Mouse (Mus musculus): ENCODE data around the gene Mtap. TPM values are rescaled to one million over a fixed set of nuclear protein-coding genes. Genes with fewer than 3 reads are reported as not detected.

Gene Mtap
- polyA plus RNA-seq (2014; fragmentation: Nextera tagmentation; extraction: Ambion mirVana), result 103 and 110 TPM in 2 replicates

- DNase-seq (ENCODE audit: low spot score), result peak; percentile 90
- WGBS, result under 1% methylated on average over 31 of the region's 31 CpGs
- H3K27ac ChIP-seq (ENCODE audit: low read depth, low read length), result peak within 1 kb of the TSS; percentile 66
Measured at GRCm38 (mm10) chr4:89136906-89137541, at the start of gene Mtap. Gene Mtap (plus strand): TSS chr4:89137122.

GRCm38 (mm10) chr4:89089110-89089509 is 47.8 kb upstream of the Mtap start:
- DNase-seq (ENCODE audit: low spot score), result no peak
- Histone ChIP-seq H3K27ac (ENCODE audit: low read depth, low read length) (no peak overlapping the region), H3K36me3 (ENCODE audit: control insufficient read depth, insufficient read depth, low read length) (no peaks in the 10 kb centered on the region), H3K4me3 (ENCODE audit: low read depth, low read length) (no peak overlapping the region), H3K9ac (ENCODE audit: low read length) (no peak overlapping the region), H3K4me2 (ENCODE audit: low read depth, low read length, severe bottlenecking) (no peak overlapping the region), H3K9me3 (ENCODE audit: control insufficient read depth, low read length) (no peaks in the 10 kb centered on the region), H3K27me3 (ENCODE audit: control insufficient read depth, insufficient read depth, low read length) (no peaks in the 10 kb centered on the region), H3K4me1 (replicated peaks; ENCODE audit: control insufficient read depth, insufficient read depth, low read length) (no peaks in the 10 kb centered on the region)
- WGBS, result 93% methylated on average over 7 of the region's 7 CpGs
- ATAC-seq (replicated peaks; ENCODE audit: low FRiP score), result no peak

More at GRCm38 (mm10) chr4:89136906-89137541, at the start of gene Mtap:
- ATAC-seq (replicated peaks; ENCODE audit: low FRiP score), result peak; percentile 94
- no peaks in the 10 kb centered on the region; the same call in 1 of the 2 replicates for H3K36me3 ChIP-seq (ENCODE audit: control insufficient read depth, insufficient read depth, low read length)
- peak within 1 kb of the TSS; percentile 89 for H3K9ac ChIP-seq (ENCODE audit: low read length)
- H3K4me2 ChIP-seq (ENCODE audit: low read depth, low read length, severe bottlenecking), result peak within 1 kb of the TSS; percentile 72
- H3K9me3 ChIP-seq (ENCODE audit: control insufficient read depth, low read length), result no peaks in the 10 kb centered on the region
- H3K27me3 ChIP-seq (ENCODE audit: control insufficient read depth, insufficient read depth, low read length), result no peaks in the 10 kb centered on the region
- 0 out of 2 replicates have a peak, but pooled peaks cover 6% of the 10 kb centered on the region for H3K4me1 ChIP-seq (replicated peaks; ENCODE audit: control insufficient read depth, insufficient read depth, low read length)
- H3K4me3 ChIP-seq (ENCODE audit: low read depth, low read length), result peak within 1 kb of the TSS; percentile 82

GRCm38 (mm10) chr4:89090217-89090616 is 46.7 kb upstream of the Mtap start:
- Histone ChIP-seq H3K4me2 (ENCODE audit: low read depth, low read length, severe bottlenecking) (no peak overlapping the region), H3K27ac (ENCODE audit: low read depth, low read length) (no peak overlapping the region), H3K9me3 (ENCODE audit: control insufficient read depth, low read length) (no peaks in the 10 kb centered on the region), H3K36me3 (ENCODE audit: control insufficient read depth, insufficient read depth, low read length) (no peaks in the 10 kb centered on the region), H3K4me3 (ENCODE audit: low read depth, low read length) (no peak overlapping the region), H3K4me1 (replicated peaks; ENCODE audit: control insufficient read depth, insufficient read depth, low read length) (no peaks in the 10 kb centered on the region), H3K27me3 (ENCODE audit: control insufficient read depth, insufficient read depth, low read length) (no peaks in the 10 kb centered on the region), H3K9ac (ENCODE audit: low read length) (no peak overlapping the region)
- no peak for DNase-seq (ENCODE audit: low spot score)
- ATAC-seq (replicated peaks; ENCODE audit: low FRiP score), result no peak
- 64% methylated on average over 6 of the region's 6 CpGs for WGBS

GRCm38 (mm10) chr4:89092153-89092552 is 44.8 kb upstream of the Mtap start:
- Histone ChIP-seq H3K9me3 (ENCODE audit: control insufficient read depth, low read length) (no peaks in the 10 kb centered on the region), H3K27me3 (ENCODE audit: control insufficient read depth, insufficient read depth, low read length) (no peaks in the 10 kb centered on the region), H3K36me3 (ENCODE audit: control insufficient read depth, insufficient read depth, low read length) (no peaks in the 10 kb centered on the region), H3K4me2 (ENCODE audit: low read depth, low read length, severe bottlenecking) (no peak overlapping the region), H3K4me1 (replicated peaks; ENCODE audit: control insufficient read depth, insufficient read depth, low read length) (no peaks in the 10 kb centered on the region), H3K9ac (ENCODE audit: low read length) (no peak overlapping the region), H3K4me3 (ENCODE audit: low read depth, low read length) (no peak overlapping the region), H3K27ac (ENCODE audit: low read depth, low read length) (no peak overlapping the region)
- DNase-seq (ENCODE audit: low spot score), result no peak
- WGBS, result 84% methylated on average over 5 of the region's 5 CpGs
- ATAC-seq (replicated peaks; ENCODE audit: low FRiP score), result no peak

GRCm38 (mm10) chr4:89094773-89095172 is 42.1 kb upstream of the Mtap start:
- WGBS, result 97% methylated on average over 5 of the region's 5 CpGs
- H3K36me3 ChIP-seq (ENCODE audit: control insufficient read depth, insufficient read depth, low read length), result no peaks in the 10 kb centered on the region
- H3K4me1 ChIP-seq (replicated peaks; ENCODE audit: control insufficient read depth, insufficient read depth, low read length), result no peaks in the 10 kb centered on the region
- H3K27me3 ChIP-seq (ENCODE audit: control insufficient read depth, insufficient read depth, low read length), result no peaks in the 10 kb centered on the region
- no peak overlapping the region for H3K4me2 ChIP-seq (ENCODE audit: low read depth, low read length, severe bottlenecking)
- DNase-seq (ENCODE audit: low spot score) (no peak), ATAC-seq (replicated peaks; ENCODE audit: low FRiP score) (no peak)
- no peak overlapping the region for H3K27ac ChIP-seq (ENCODE audit: low read depth, low read length)
- H3K4me3 ChIP-seq (ENCODE audit: low read depth, low read length), result no peak overlapping the region
- no peaks in the 10 kb centered on the region for H3K9me3 ChIP-seq (ENCODE audit: control insufficient read depth, low read length)
- no peak overlapping the region for H3K9ac ChIP-seq (ENCODE audit: low read length)

GRCm38 (mm10) chr4:89098261-89098660 is 38.7 kb upstream of the Mtap start:
- no peaks in the 10 kb centered on the region for H3K9me3 ChIP-seq (ENCODE audit: control insufficient read depth, low read length)
- 69% methylated on average over 5 of the region's 5 CpGs for WGBS
- H3K4me3 ChIP-seq (ENCODE audit: low read depth, low read length), result no peak overlapping the region
- H3K27ac ChIP-seq (ENCODE audit: low read depth, low read length), result no peak overlapping the region
- H3K9ac ChIP-seq (ENCODE audit: low read length), result no peak overlapping the region
- ATAC-seq (replicated peaks; ENCODE audit: low FRiP score), result no peak
- no peaks in the 10 kb centered on the region for H3K4me1 ChIP-seq (replicated peaks; ENCODE audit: control insufficient read depth, insufficient read depth, low read length)
- H3K36me3 ChIP-seq (ENCODE audit: control insufficient read depth, insufficient read depth, low read length), result no peaks in the 10 kb centered on the region
- no peak for DNase-seq (ENCODE audit: low spot score)
- H3K27me3 ChIP-seq (ENCODE audit: control insufficient read depth, insufficient read depth, low read length), result no peaks in the 10 kb centered on the region
- no peak overlapping the region for H3K4me2 ChIP-seq (ENCODE audit: low read depth, low read length, severe bottlenecking)

- H3K4me2 ChIP-seq (ENCODE audit: low read depth, low read length, severe bottlenecking), result no peak overlapping the region
- H3K27ac ChIP-seq (ENCODE audit: low read depth, low read length), result no peak overlapping the region
- H3K9me3 ChIP-seq (ENCODE audit: control insufficient read depth, low read length), result no peaks in the 10 kb centered on the region
- DNase-seq (ENCODE audit: low spot score) (no peak), ATAC-seq (replicated peaks; ENCODE audit: low FRiP score) (no peak)
- no peaks in the 10 kb centered on the region for H3K27me3 ChIP-seq (ENCODE audit: control insufficient read depth, insufficient read depth, low read length)
- 31% methylated on average over 3 of the region's 3 CpGs for WGBS
- H3K4me1 ChIP-seq (replicated peaks; ENCODE audit: control insufficient read depth, insufficient read depth, low read length), result no peaks in the 10 kb centered on the region
- H3K9ac ChIP-seq (ENCODE audit: low read length), result no peak overlapping the region
- no peaks in the 10 kb centered on the region for H3K36me3 ChIP-seq (ENCODE audit: control insufficient read depth, insufficient read depth, low read length)
- H3K4me3 ChIP-seq (ENCODE audit: low read depth, low read length), result no peak overlapping the region
Measured at GRCm38 (mm10) chr4:89101276-89101675, 35.6 kb upstream of the Mtap start.

DNA sequence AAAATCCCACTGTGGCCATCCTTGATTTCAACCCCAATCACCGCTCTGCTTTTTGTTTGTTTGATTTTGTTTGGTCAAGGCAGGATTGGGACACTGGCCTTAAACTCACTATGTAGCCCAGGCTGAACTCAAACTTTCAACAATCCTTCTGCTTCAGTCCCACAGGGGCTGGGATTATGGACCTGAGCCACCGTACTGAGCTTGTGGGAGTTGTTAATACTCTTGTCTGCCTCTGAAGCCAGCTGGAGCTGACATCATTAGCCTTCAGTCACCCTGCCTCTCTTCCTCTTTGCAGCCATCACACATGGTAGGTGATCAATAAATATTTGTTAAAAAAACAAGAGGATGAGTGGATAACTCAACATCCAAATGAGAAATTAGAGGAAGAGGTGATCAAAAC is 34.6 kb upstream of the Mtap start:
- 60% methylated on average over 2 of the region's 2 CpGs for WGBS

DNA sequence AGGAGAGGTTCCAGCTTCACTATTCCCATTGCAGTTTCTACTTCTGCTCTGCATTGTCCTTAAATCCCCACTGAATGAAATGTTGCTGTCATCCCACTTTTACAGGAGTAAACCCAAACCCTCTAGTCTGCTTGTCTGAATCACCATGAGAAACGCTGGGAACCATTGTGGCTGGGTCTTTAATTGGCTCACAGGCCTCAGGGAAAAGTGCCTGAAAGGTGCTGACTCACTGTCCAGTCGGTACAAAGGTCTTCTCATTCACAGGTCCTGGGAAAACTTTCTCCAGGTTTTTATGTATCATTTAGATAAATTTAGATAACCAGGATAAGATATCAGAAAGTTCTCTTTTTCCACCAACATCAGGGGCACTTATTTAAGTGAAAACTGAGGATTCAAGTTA is 31.4 kb upstream of the Mtap start:
- WGBS, result 45% methylated on average over 2 of the region's 2 CpGs
- Histone ChIP-seq H3K27ac (ENCODE audit: low read depth, low read length) (no peak overlapping the region), H3K36me3 (ENCODE audit: control insufficient read depth, insufficient read depth, low read length) (no peaks in the 10 kb centered on the region), H3K27me3 (ENCODE audit: control insufficient read depth, insufficient read depth, low read length) (no peaks in the 10 kb centered on the region), H3K4me3 (ENCODE audit: low read depth, low read length) (no peak overlapping the region), H3K4me2 (ENCODE audit: low read depth, low read length, severe bottlenecking) (no peak overlapping the region), H3K9ac (ENCODE audit: low read length) (no peak overlapping the region), H3K9me3 (ENCODE audit: control insufficient read depth, low read length) (no peaks in the 10 kb centered on the region), H3K4me1 (replicated peaks; ENCODE audit: control insufficient read depth, insufficient read depth, low read length) (no peaks in the 10 kb centered on the region)
- ATAC-seq (replicated peaks; ENCODE audit: low FRiP score), result no peak
- no peak for DNase-seq (ENCODE audit: low spot score)

More for the DNA sequence above, 34.6 kb upstream of the Mtap start:
- no peaks in the 10 kb centered on the region for H3K27me3 ChIP-seq (ENCODE audit: control insufficient read depth, insufficient read depth, low read length)
- no peak for ATAC-seq (replicated peaks; ENCODE audit: low FRiP score)
- no peak overlapping the region for H3K4me3 ChIP-seq (ENCODE audit: low read depth, low read length)
- H3K36me3 ChIP-seq (ENCODE audit: control insufficient read depth, insufficient read depth, low read length), result no peaks in the 10 kb centered on the region
- H3K9ac ChIP-seq (ENCODE audit: low read length), result no peak overlapping the region
- no peak overlapping the region for H3K27ac ChIP-seq (ENCODE audit: low read depth, low read length)
- DNase-seq (ENCODE audit: low spot score), result no peak
- H3K4me1 ChIP-seq (replicated peaks; ENCODE audit: control insufficient read depth, insufficient read depth, low read length), result no peaks in the 10 kb centered on the region
- H3K4me2 ChIP-seq (ENCODE audit: low read depth, low read length, severe bottlenecking), result no peak overlapping the region
- H3K9me3 ChIP-seq (ENCODE audit: control insufficient read depth, low read length), result no peaks in the 10 kb centered on the region

All from forebrain, embryonic 11.5 days (tissue).